ENCODE assay signal across 9 mouse cellular contexts in genomic region chr1:89136089-89136811, GRCm38 (mm10).
DNase-seq lines count a peak whose midpoint lies in the region; ATAC-seq and TF ChIP-seq lines count a peak whose summit lies in the region.
"Had no signal": no experiment of that assay in that cellular context is flagged by ENCODE, and none has a peak within 500 bp of the region (broad histone marks: within the 10 kb centered on the region; RNA-seq: fewer than 3 reads in every experiment).

No protein-coding gene starts in this region.

- 72% methylated on average over 13 of the region's 13 CpGs for WGBS in midbrain, embryonic 14.5 days
- 61% methylated on average over 13 of the region's 13 CpGs for WGBS in midbrain, embryonic 16.5 days
- WGBS in hindbrain, postnatal 0 days, result 36% methylated on average over 13 of the region's 13 CpGs

- no peak overlapping the region for H3K27ac ChIP-seq in midbrain, embryonic 14.5 days (replicated peaks; ENCODE audit: low read depth, low read length)
- H3K27ac ChIP-seq in midbrain, embryonic 16.5 days (ENCODE audit: low read length), result no peak overlapping the region
- peak overlapping the region; percentile 49; the same call in 1 of the 2 replicates for H3K27ac ChIP-seq in hindbrain, postnatal 0 days

- no peak for TF ChIP-seq CTCF in hindbrain, postnatal 0 days (IDR thresholded peaks at IDR 0.05; ENCODE audit: low read depth)

- no peak overlapping the region for H3K4me2 ChIP-seq in midbrain, embryonic 14.5 days (ENCODE audit: low read length)
- H3K4me2 ChIP-seq in midbrain, embryonic 16.5 days (ENCODE audit: low read length), result no peak overlapping the region
- H3K4me2 ChIP-seq in hindbrain, postnatal 0 days (ENCODE audit: low read depth, low read length), result no peak overlapping the region

- no peaks in the 10 kb centered on the region for H3K4me1 ChIP-seq in midbrain, embryonic 14.5 days (ENCODE audit: control insufficient read depth, insufficient read depth, low read length)
- H3K4me1 ChIP-seq in midbrain, embryonic 16.5 days (ENCODE audit: control insufficient read depth, insufficient read depth, low read length), result peaks cover 10% of the 10 kb centered on the region
- H3K4me1 ChIP-seq in hindbrain, postnatal 0 days (ENCODE audit: insufficient read depth, low read length), result peaks cover 38% of the 10 kb centered on the region

- ATAC-seq in midbrain, embryonic 14.5 days (ENCODE audit: low FRiP score, low TSS enrichment), result no peak
- ATAC-seq in midbrain, embryonic 16.5 days, result no peak
- ATAC-seq in hindbrain, postnatal 0 days, result peak; percentile 38
- ATAC-seq in granulocyte monocyte progenitor cell, adult 5-6 weeks (replicated peaks; ENCODE audit: poor library complexity, severe bottlenecking), result no peak

- no peak overlapping the region for H3K9ac ChIP-seq in midbrain, embryonic 14.5 days (replicated peaks; ENCODE audit: low read length)
- no peak overlapping the region for H3K9ac ChIP-seq in midbrain, embryonic 16.5 days (ENCODE audit: low read depth, low read length)
- no peak overlapping the region for H3K9ac ChIP-seq in hindbrain, postnatal 0 days (replicated peaks; ENCODE audit: low read length)

- no peaks in the 10 kb centered on the region for H3K27me3 ChIP-seq in midbrain, embryonic 14.5 days (ENCODE audit: control insufficient read depth, insufficient read depth, low read length)
- no peaks in the 10 kb centered on the region for H3K27me3 ChIP-seq in midbrain, embryonic 16.5 days (ENCODE audit: control insufficient read depth, insufficient read depth, low read depth, low read length)
- no peaks in the 10 kb centered on the region for H3K27me3 ChIP-seq in hindbrain, postnatal 0 days (ENCODE audit: insufficient read depth, low read length)

- DNase-seq in adrenal gland, adult 2 months, result peak; percentile 50
- no peak for DNase-seq in adrenal gland, adult 8-10 months
- peak; percentile 52 for DNase-seq in midbrain, embryonic 14.5 days
- peak; percentile 73 for DNase-seq in hindbrain, postnatal 0 days (ENCODE audit: low spot score)
- peak; percentile 79 for DNase-seq in lung, postnatal 10 days
- DNase-seq in spleen, adult 12 weeks (ENCODE audit: low spot score), result no peak

- H3K9me3 ChIP-seq in midbrain, embryonic 14.5 days (ENCODE audit: control insufficient read depth, low read length), result no peaks in the 10 kb centered on the region
- H3K9me3 ChIP-seq in midbrain, embryonic 16.5 days (replicated peaks; ENCODE audit: control insufficient read depth, low read length, poor library complexity, severe bottlenecking), result no peaks in the 10 kb centered on the region
- H3K9me3 ChIP-seq in hindbrain, postnatal 0 days (ENCODE audit: low read length), result no peaks in the 10 kb centered on the region

- no peaks in the 10 kb centered on the region; the same call in 1 of the 2 replicates for H3K36me3 ChIP-seq in midbrain, embryonic 14.5 days (ENCODE audit: control insufficient read depth, insufficient read depth, low read length)
- H3K36me3 ChIP-seq in midbrain, embryonic 16.5 days (ENCODE audit: control insufficient read depth, insufficient read depth, low read length), result peaks cover 8% of the 10 kb centered on the region; the same call in 1 of the 2 replicates
- H3K36me3 ChIP-seq in hindbrain, postnatal 0 days (ENCODE audit: insufficient read depth, low read length), result no peaks in the 10 kb centered on the region

- no peak overlapping the region for H3K4me3 ChIP-seq in midbrain, embryonic 14.5 days (replicated peaks; ENCODE audit: low read depth, low read length)
- no peak overlapping the region for H3K4me3 ChIP-seq in midbrain, embryonic 16.5 days (ENCODE audit: low read depth, low read length)
- no peak overlapping the region for H3K4me3 ChIP-seq in hindbrain, postnatal 0 days (ENCODE audit: low read length)
- H3K4me3 ChIP-seq: myocyte had no signal

Comparison
In these comparisons a context has a peak if more than half of its experiments do, and no peak if none do; other contexts are left out.
1. DNase-seq: peak in adrenal gland, adult 2 months (single experiment), midbrain, embryonic 14.5 days (single experiment), hindbrain, postnatal 0 days (single experiment) and lung, postnatal 10 days (single experiment); none in adrenal gland, adult 8-10 months (single experiment) and spleen, adult 12 weeks (single experiment).